Mouse (Mus musculus): ENCODE data around the gene Nipsnap1. TPM values are rescaled to one million over a fixed set of nuclear protein-coding genes. Genes with fewer than 3 reads are reported as not detected.

Gene Nipsnap1
- polyA plus RNA-seq (2014; fragmentation: Nextera tagmentation; extraction: Ambion mirVana) = 75.4 and 79.1 TPM in 2 replicates

GRCm38 (mm10) chr11:4873755-4874475, at the start of gene Nipsnap1:
Nipsnap1 (plus strand) TSS chr11:4873951.
- DNase-seq (ENCODE audit: low spot score, missing footprints) (peak; percentile 98), ATAC-seq (ENCODE audit: low FRiP score) (peak; percentile 94)
- Histone ChIP-seq H3K9me3 (ENCODE audit: control insufficient read depth, low read length) (no peaks in the 10 kb centered on the region), H3K36me3 (ENCODE audit: control insufficient read depth, insufficient read depth, low read length) (no peaks in the 10 kb centered on the region), H3K27me3 (ENCODE audit: control insufficient read depth, insufficient read depth, low read length) (no peaks in the 10 kb centered on the region), H3K9ac (ENCODE audit: low read length) (peak within 1 kb of the TSS; percentile 83), H3K4me3 (ENCODE audit: low read depth, low read length) (peak within 1 kb of the TSS; percentile 70), H3K27ac (ENCODE audit: low read depth, low read length) (no peak within 1 kb of the TSS), H3K4me1 (ENCODE audit: control insufficient read depth, insufficient read depth, low read length) (peaks cover 6% of the 10 kb centered on the region), H3K4me2 (peak within 1 kb of the TSS; percentile 76)
- WGBS = under 1% methylated on average over 30 of the region's 30 CpGs

- no peak overlapping the region for H3K4me3 ChIP-seq (ENCODE audit: low read depth, low read length)
- DNase-seq (ENCODE audit: low spot score, missing footprints) (no peak), ATAC-seq (ENCODE audit: low FRiP score) (no peak)
- H3K9me3 ChIP-seq (ENCODE audit: control insufficient read depth, low read length) = no peaks in the 10 kb centered on the region
- WGBS = 94% methylated on average over 3 of the region's 3 CpGs
- H3K36me3 ChIP-seq (ENCODE audit: control insufficient read depth, insufficient read depth, low read length) = no peaks in the 10 kb centered on the region
- H3K9ac ChIP-seq (ENCODE audit: low read length) = no peak overlapping the region
- H3K4me2 ChIP-seq = no peak overlapping the region
- no peaks in the 10 kb centered on the region for H3K4me1 ChIP-seq (ENCODE audit: control insufficient read depth, insufficient read depth, low read length)
- H3K27ac ChIP-seq (ENCODE audit: low read depth, low read length) = no peak overlapping the region
- no peaks in the 10 kb centered on the region for H3K27me3 ChIP-seq (ENCODE audit: control insufficient read depth, insufficient read depth, low read length)
Measured at GRCm38 (mm10) chr11:4826152-4826778, 47.5 kb upstream of the Nipsnap1 start.

- no peak overlapping the region for H3K9ac ChIP-seq (ENCODE audit: low read length)
- H3K4me3 ChIP-seq (ENCODE audit: low read depth, low read length) = no peak overlapping the region
- ATAC-seq (ENCODE audit: low FRiP score) (no peak), DNase-seq (ENCODE audit: low spot score, missing footprints) (no peak)
- no peak overlapping the region for H3K4me2 ChIP-seq
- no peaks in the 10 kb centered on the region for H3K4me1 ChIP-seq (ENCODE audit: control insufficient read depth, insufficient read depth, low read length)
- H3K27me3 ChIP-seq (ENCODE audit: control insufficient read depth, insufficient read depth, low read length) = no peaks in the 10 kb centered on the region
- no peaks in the 10 kb centered on the region for H3K36me3 ChIP-seq (ENCODE audit: control insufficient read depth, insufficient read depth, low read length)
- no peak overlapping the region for H3K27ac ChIP-seq (ENCODE audit: low read depth, low read length)
- H3K9me3 ChIP-seq (ENCODE audit: control insufficient read depth, low read length) = no peaks in the 10 kb centered on the region
Measured at GRCm38 (mm10) chr11:4827340-4827739, 46.4 kb upstream of the Nipsnap1 start.

GRCm38 (mm10) chr11:4827916-4828315, 45.8 kb upstream of the Nipsnap1 start:
- 84% methylated on average over 2 of the region's 2 CpGs for WGBS
- H3K4me3 ChIP-seq (ENCODE audit: low read depth, low read length) = no peak overlapping the region
- ATAC-seq (ENCODE audit: low FRiP score) = no peak
- no peaks in the 10 kb centered on the region for H3K27me3 ChIP-seq (ENCODE audit: control insufficient read depth, insufficient read depth, low read length)
- H3K36me3 ChIP-seq (ENCODE audit: control insufficient read depth, insufficient read depth, low read length) = no peaks in the 10 kb centered on the region
- H3K9ac ChIP-seq (ENCODE audit: low read length) = no peak overlapping the region
- H3K27ac ChIP-seq (ENCODE audit: low read depth, low read length) = no peak overlapping the region
- H3K4me2 ChIP-seq = no peak overlapping the region
- H3K9me3 ChIP-seq (ENCODE audit: control insufficient read depth, low read length) = no peaks in the 10 kb centered on the region
- no peak for DNase-seq (ENCODE audit: low spot score, missing footprints)
- no peaks in the 10 kb centered on the region for H3K4me1 ChIP-seq (ENCODE audit: control insufficient read depth, insufficient read depth, low read length)

DNA sequence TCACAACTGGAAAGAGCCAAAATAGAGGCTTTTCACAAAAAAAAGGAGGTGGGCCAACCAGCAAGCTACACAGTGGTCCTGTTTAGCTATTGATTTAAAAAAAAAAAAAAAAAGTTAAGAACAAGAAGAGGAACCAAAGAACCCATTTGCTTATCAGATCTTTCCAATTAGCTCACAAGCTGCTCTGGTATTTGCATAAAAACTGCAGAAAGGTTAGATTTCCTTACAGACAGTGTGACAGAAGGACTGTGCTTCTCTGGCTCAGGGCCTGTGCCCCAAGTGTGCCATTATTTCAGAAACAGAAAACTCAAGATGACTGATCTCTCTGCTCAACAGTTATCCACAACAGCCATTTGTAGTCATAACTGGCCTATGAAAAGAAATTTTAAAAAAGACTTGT, 42.7 kb upstream of the Nipsnap1 start:
- Histone ChIP-seq H3K9me3 (ENCODE audit: control insufficient read depth, low read length) (no peaks in the 10 kb centered on the region), H3K4me1 (ENCODE audit: control insufficient read depth, insufficient read depth, low read length) (no peaks in the 10 kb centered on the region), H3K36me3 (ENCODE audit: control insufficient read depth, insufficient read depth, low read length) (no peaks in the 10 kb centered on the region), H3K4me3 (ENCODE audit: low read depth, low read length) (no peak overlapping the region), H3K4me2 (no peak overlapping the region), H3K27ac (ENCODE audit: low read depth, low read length) (no peak overlapping the region), H3K27me3 (ENCODE audit: control insufficient read depth, insufficient read depth, low read length) (no peaks in the 10 kb centered on the region), H3K9ac (ENCODE audit: low read length) (no peak overlapping the region)
- DNase-seq (ENCODE audit: low spot score, missing footprints) = no peak
- no peak for ATAC-seq (ENCODE audit: low FRiP score)

DNA sequence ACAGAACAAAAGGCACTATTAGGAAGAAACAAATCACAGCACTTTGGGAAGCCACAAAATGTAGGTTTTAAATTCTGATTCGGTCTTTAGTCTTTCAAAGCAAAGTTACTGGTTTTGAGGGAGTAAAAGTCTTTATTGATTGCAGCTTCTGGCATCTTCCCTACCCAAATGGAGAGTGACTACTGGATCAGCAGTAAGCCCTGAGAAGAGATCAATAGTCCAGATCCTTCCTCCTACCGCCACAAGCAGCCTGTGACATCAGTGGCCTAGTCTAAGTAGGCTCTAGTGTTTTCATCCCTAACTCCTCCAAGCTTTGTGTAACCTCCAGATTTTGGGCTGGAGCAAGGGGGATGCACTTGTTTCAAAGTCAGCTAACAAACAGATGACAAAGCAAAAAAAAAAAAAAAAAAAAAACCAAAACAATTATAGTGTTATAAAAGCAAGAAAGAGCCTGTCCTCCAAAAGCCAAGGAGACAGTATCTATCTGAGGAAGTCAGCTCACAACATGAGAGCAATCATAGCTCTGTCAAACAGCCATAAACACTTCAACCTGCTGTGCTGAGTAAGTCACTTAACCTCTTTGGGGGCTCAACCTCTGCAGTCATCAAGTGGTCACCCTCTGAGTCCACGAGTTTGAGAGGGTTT, 40.3 kb upstream of the Nipsnap1 start:
- WGBS = 85% methylated on average over 3 of the region's 3 CpGs

GRCm38 (mm10) chr11:4835436-4835835, 38.3 kb upstream of the Nipsnap1 start:
- no peak overlapping the region for H3K27ac ChIP-seq (ENCODE audit: low read depth, low read length)
- no peak for ATAC-seq (ENCODE audit: low FRiP score)
- H3K4me2 ChIP-seq = no peak overlapping the region
- 86% methylated on average over 6 of the region's 6 CpGs for WGBS
- H3K9me3 ChIP-seq (ENCODE audit: control insufficient read depth, low read length) = no peaks in the 10 kb centered on the region
- no peak overlapping the region for H3K9ac ChIP-seq (ENCODE audit: low read length)
- no peak overlapping the region for H3K4me3 ChIP-seq (ENCODE audit: low read depth, low read length)
- no peaks in the 10 kb centered on the region for H3K27me3 ChIP-seq (ENCODE audit: control insufficient read depth, insufficient read depth, low read length)
- no peaks in the 10 kb centered on the region for H3K36me3 ChIP-seq (ENCODE audit: control insufficient read depth, insufficient read depth, low read length)
- no peaks in the 10 kb centered on the region for H3K4me1 ChIP-seq (ENCODE audit: control insufficient read depth, insufficient read depth, low read length)
- DNase-seq (ENCODE audit: low spot score, missing footprints) = no peak

More for the DNA sequence above, 40.3 kb upstream of the Nipsnap1 start:
- Histone ChIP-seq H3K36me3 (ENCODE audit: control insufficient read depth, insufficient read depth, low read length) (no peaks in the 10 kb centered on the region), H3K4me2 (no peak overlapping the region), H3K9ac (ENCODE audit: low read length) (no peak overlapping the region), H3K4me1 (ENCODE audit: control insufficient read depth, insufficient read depth, low read length) (no peaks in the 10 kb centered on the region), H3K4me3 (ENCODE audit: low read depth, low read length) (no peak overlapping the region), H3K27ac (ENCODE audit: low read depth, low read length) (no peak overlapping the region), H3K9me3 (ENCODE audit: control insufficient read depth, low read length) (no peaks in the 10 kb centered on the region), H3K27me3 (ENCODE audit: control insufficient read depth, insufficient read depth, low read length) (no peaks in the 10 kb centered on the region)
- DNase-seq (ENCODE audit: low spot score, missing footprints) = no peak
- no peak for ATAC-seq (ENCODE audit: low FRiP score)

- H3K4me3 ChIP-seq (ENCODE audit: low read depth, low read length) = no peak overlapping the region
- H3K9ac ChIP-seq (ENCODE audit: low read length) = no peak overlapping the region
- no peaks in the 10 kb centered on the region for H3K27me3 ChIP-seq (ENCODE audit: control insufficient read depth, insufficient read depth, low read length)
- H3K36me3 ChIP-seq (ENCODE audit: control insufficient read depth, insufficient read depth, low read length) = no peaks in the 10 kb centered on the region
- no peak for ATAC-seq (ENCODE audit: low FRiP score)
- peak; percentile 89 for DNase-seq (ENCODE audit: low spot score, missing footprints)
- no peaks in the 10 kb centered on the region for H3K4me1 ChIP-seq (ENCODE audit: control insufficient read depth, insufficient read depth, low read length)
- no peak overlapping the region for H3K4me2 ChIP-seq
- 67% methylated on average over 6 of the region's 6 CpGs for whole genome bisulfite sequencing
- H3K27ac ChIP-seq (ENCODE audit: low read depth, low read length) = no peak overlapping the region
- H3K9me3 ChIP-seq (ENCODE audit: control insufficient read depth, low read length) = no peaks in the 10 kb centered on the region
Measured at GRCm38 (mm10) chr11:4836755-4837154, 37.0 kb upstream of the Nipsnap1 start.

- ATAC-seq (ENCODE audit: low FRiP score) (no peak), DNase-seq (ENCODE audit: low spot score, missing footprints) (no peak)
- no peak overlapping the region for H3K27ac ChIP-seq (ENCODE audit: low read depth, low read length)
- no peaks in the 10 kb centered on the region for H3K36me3 ChIP-seq (ENCODE audit: control insufficient read depth, insufficient read depth, low read length)
- no peak overlapping the region for H3K4me2 ChIP-seq
- no peaks in the 10 kb centered on the region for H3K4me1 ChIP-seq (ENCODE audit: control insufficient read depth, insufficient read depth, low read length)
- no peaks in the 10 kb centered on the region for H3K27me3 ChIP-seq (ENCODE audit: control insufficient read depth, insufficient read depth, low read length)
- no peaks in the 10 kb centered on the region for H3K9me3 ChIP-seq (ENCODE audit: control insufficient read depth, low read length)
- H3K4me3 ChIP-seq (ENCODE audit: low read depth, low read length) = no peak overlapping the region
- 76% methylated on average over 5 of the region's 5 CpGs for WGBS
- no peak overlapping the region for H3K9ac ChIP-seq (ENCODE audit: low read length)
Measured at GRCm38 (mm10) chr11:4837342-4837741, 36.4 kb upstream of the Nipsnap1 start.

All from midbrain, embryonic 11.5 days (tissue).